Mouse (Mus musculus): ENCODE data around the gene Krt26.

DNA sequence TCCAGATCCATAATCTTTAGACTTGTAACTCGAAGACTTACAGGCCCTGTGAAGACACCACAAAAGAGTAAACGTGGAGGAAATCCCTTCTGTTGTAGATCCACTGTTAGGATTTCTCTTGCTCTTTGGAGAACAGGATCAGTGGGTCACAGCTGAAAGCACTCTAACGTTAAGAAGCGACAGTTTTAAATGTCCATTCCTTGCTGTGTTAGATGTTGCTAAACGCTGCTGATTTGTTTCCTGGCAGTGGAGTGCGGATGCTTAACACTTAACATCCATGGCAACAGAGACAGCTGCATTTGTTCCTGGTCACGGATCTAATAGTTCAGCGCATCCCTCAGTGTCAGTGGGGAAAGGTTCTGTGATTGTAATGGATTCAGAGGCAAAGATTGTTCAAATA lies 21.2 kb downstream of the Krt26 start:
- no peak for TF ChIP-seq CTCF (IDR thresholded peaks at IDR 0.05; ENCODE audit: low read depth, low read length)
- TF ChIP-seq POLR2A (IDR thresholded peaks at IDR 0.05; ENCODE audit: borderline replicate concordance, low read depth, low read length): no peak

All from bone marrow macrophage, adult 2 months (primary cell).